Mouse (Mus musculus) erythroid progenitor cell, adult 5-6 weeks (primary cell): Measurements from ENCODE around the gene Crym. TPM values are rescaled to one million over a fixed set of nuclear protein-coding genes. Genes with fewer than 3 reads are reported as not detected.

Source experiments
- ATAC-seq: replicated peaks from 2 replicates; pipeline ENCODE4 v1.8.0; 2016; ENCODE audit warnings: moderate number of reproducible peaks, mild to moderate bottlenecking, moderate TSS enrichment, inconsistent platforms; ENCODE audit not compliant: poor library complexity, low FRiP score, severe bottlenecking
- total RNA-seq, 2 experiments: library from RNA; stranded (forward) in 1 of 2; stranded (reverse) in 1 of 2; fragments of 150-400 nt in 1 of 2; fragments of 186-747, 209-891 nt in 1 of 2; gene quantifications; 2 replicates each; pipeline versions ENCODE4 v1.2.3 to v1.2.4; 2015 to 2017; ENCODE audit warnings: low replicate concordance in 2 of 2

Crym gene
- total RNA-seq, 2 experiments from 2014 or later, result not detected

GRCm38 (mm10) chr7:120172188-120172700, 29.7 kb downstream of the Crym start:
- no peak for ATAC-seq

GRCm38 (mm10) chr7:120163581-120164251, 38.2 kb downstream of the Crym start:
- no peak for ATAC-seq

GRCm38 (mm10) chr7:120158121-120158613, 43.7 kb downstream of the Crym start:
- ATAC-seq, result no peak

GRCm38 (mm10) chr7:120157575-120158061, 44.3 kb downstream of the Crym start:
- ATAC-seq, result no peak

GRCm38 (mm10) chr7:120156841-120157409, 45.0 kb downstream of the Crym start:
- no peak for ATAC-seq

GRCm38 (mm10) chr7:120150898-120151297, 51.0 kb downstream of the Crym start:
- no peak for ATAC-seq

- ATAC-seq, result no peak
Measured at GRCm38 (mm10) chr7:120150257-120150656, 51.7 kb downstream of the Crym start.

- ATAC-seq, result no peak
Measured at GRCm38 (mm10) chr7:120145191-120145590, 56.7 kb downstream of the Crym start, which contains the start of gene Zp2. Zp2 (minus strand) TSS chr7:120145291.

GRCm38 (mm10) chr7:120142743-120143142, 59.2 kb downstream of the Crym start:
- ATAC-seq, result no peak

Other genes with a start within 250 kb of the Crym start
- not detected in 2 replicates for gene Dnah3, start 106.8 kb downstream of the Crym start, total RNA-seq (2015; ENCODE audit: low replicate concordance)
- not detected in 2 replicates for gene Dnah3, start 106.8 kb downstream of the Crym start, total RNA-seq (2017; ENCODE audit: low replicate concordance)
- gene Tmem159, start 99.8 kb downstream of the Crym start, total RNA-seq (2015; ENCODE audit: low replicate concordance), result 0.84 and 2.5 TPM in 2 replicates
- gene Tmem159, start 99.8 kb downstream of the Crym start, total RNA-seq (2017; ENCODE audit: low replicate concordance), result not detected in 2 replicates
- gene Zp2, start 56.8 kb downstream of the Crym start, total RNA-seq (2015; ENCODE audit: low replicate concordance), result not detected in 2 replicates
- not detected in 2 replicates for gene Zp2, start 56.8 kb downstream of the Crym start, total RNA-seq (2017; ENCODE audit: low replicate concordance)
- gene Anks4b, start 28.3 kb downstream of the Crym start, total RNA-seq (2015; ENCODE audit: low replicate concordance), result not detected in 2 replicates
- gene Anks4b, start 28.3 kb downstream of the Crym start, total RNA-seq (2017; ENCODE audit: low replicate concordance), result not detected in 2 replicates
- not detected in 2 replicates for gene Abca14, start 1.9 kb upstream of the Crym start, total RNA-seq (2015; ENCODE audit: low replicate concordance)
- not detected in 2 replicates for gene Abca14, start 1.9 kb upstream of the Crym start, total RNA-seq (2017; ENCODE audit: low replicate concordance)
- gene Abca15, start 126.6 kb upstream of the Crym start, total RNA-seq (2015; ENCODE audit: low replicate concordance), result not detected in 2 replicates
- not detected in 2 replicates for gene Abca15, start 126.6 kb upstream of the Crym start, total RNA-seq (2017; ENCODE audit: low replicate concordance)
- gene Abca16, start 207.5 kb upstream of the Crym start, total RNA-seq (2015; ENCODE audit: low replicate concordance), result not detected in 2 replicates
- not detected in 2 replicates for gene Abca16, start 207.5 kb upstream of the Crym start, total RNA-seq (2017; ENCODE audit: low replicate concordance)